25 mouse cellular contexts compared by ENCODE assay signal in the genomic region with DNA sequence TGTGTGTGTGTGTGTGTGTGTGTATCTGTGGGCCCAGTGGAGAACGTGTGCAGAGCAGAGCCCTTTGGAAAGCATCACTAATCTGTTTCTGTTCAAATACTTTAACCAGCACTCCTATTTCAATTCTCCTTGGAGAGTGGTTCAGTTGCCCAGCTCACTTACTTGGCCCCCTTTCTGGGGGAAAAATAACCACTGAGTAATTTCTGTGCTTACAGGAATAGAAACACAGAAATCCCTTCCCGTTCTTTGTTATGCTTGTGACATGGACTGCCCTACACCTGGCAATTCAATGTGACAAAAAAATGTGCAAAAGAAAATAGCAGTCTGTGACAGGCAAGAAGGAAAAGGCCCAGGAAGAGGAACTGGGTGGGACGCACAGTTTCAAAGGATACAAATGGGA.
DNase-seq lines count a peak whose midpoint lies in the region; ATAC-seq and TF ChIP-seq lines count a peak whose summit lies in the region.
"Had no signal": no experiment of that assay in that cellular context is flagged by ENCODE, and none has a peak within 500 bp of the region (broad histone marks: within the 10 kb centered on the region; RNA-seq: fewer than 3 reads in every experiment).

No protein-coding gene starts in this region.

- no peaks in the 10 kb centered on the region for H3K36me3 ChIP-seq in midbrain, embryonic 11.5 days (ENCODE audit: control insufficient read depth, insufficient read depth, low read length)
- H3K36me3 ChIP-seq in midbrain, embryonic 15.5 days (replicated peaks) = no peaks in the 10 kb centered on the region
- H3K36me3 ChIP-seq in CH12.LX (replicated peaks in 1 of 2; ENCODE audit: control insufficient read depth in 1 of 2, insufficient read depth in 1 of 2, low read length in 1 of 2) = no peaks in the 10 kb centered on the region
- H3K36me3 ChIP-seq: embryonic facial prominence, embryonic 13.5 days; embryonic facial prominence, embryonic 15.5 days; forebrain, embryonic 10.5 days; forebrain, embryonic 12.5 days had no signal

- in situ Hi-C loops in CH12.LX (cut with MboI; ENCODE audit: low pct_ligation_motif_present, low pct_unique_long_range_greater_than_20kb, low sequenced_read_pairs) = no loop called here

- no peaks in the 10 kb centered on the region for H3K4me1 ChIP-seq in midbrain, embryonic 11.5 days (ENCODE audit: control insufficient read depth, insufficient read depth, low read length)
- H3K4me1 ChIP-seq in midbrain, embryonic 15.5 days = no peaks in the 10 kb centered on the region
- H3K4me1 ChIP-seq in CH12.LX (ENCODE audit: control insufficient read depth in 1 of 2, insufficient read depth in 2 of 2) = peaks cover 0 to 14% of the 10 kb centered on the region in 2 experiments; a peak in 2 of 4 replicates
- H3K4me1 ChIP-seq: embryonic facial prominence, embryonic 13.5 days; embryonic facial prominence, embryonic 15.5 days; forebrain, embryonic 10.5 days; forebrain, embryonic 12.5 days had no signal

- peak; percentile 69 for TF ChIP-seq EP300 in CH12.LX (IDR thresholded peaks at IDR 0.05; ENCODE audit: low read length)

- TF ChIP-seq RAD21 in CH12.LX (IDR thresholded peaks at IDR 0.05; ENCODE audit: low read depth, low read length) = no peak

- no peaks in the 10 kb centered on the region for H3K79me2 ChIP-seq in CH12.LX (replicated peaks; ENCODE audit: control insufficient read depth, extremely low read depth, insufficient read depth, poor library complexity, severe bottlenecking)

- no peaks in the 10 kb centered on the region for H3K9me3 ChIP-seq in midbrain, embryonic 11.5 days (ENCODE audit: control insufficient read depth, low read length)
- no peaks in the 10 kb centered on the region for H3K9me3 ChIP-seq in midbrain, embryonic 15.5 days
- H3K9me3 ChIP-seq in CH12.LX (replicated peaks; ENCODE audit: low read length) = no peaks in the 10 kb centered on the region
- H3K9me3 ChIP-seq: embryonic facial prominence, embryonic 13.5 days; embryonic facial prominence, embryonic 15.5 days; forebrain, embryonic 10.5 days; forebrain, embryonic 12.5 days had no signal

- WGBS in midbrain, embryonic 11.5 days = 77% methylated on average over 3 of the region's 3 CpGs
- WGBS in midbrain, embryonic 15.5 days = 77% methylated on average over 3 of the region's 3 CpGs

- TF ChIP-seq POLR2A in CH12.LX (IDR thresholded peaks at IDR 0.05; ENCODE audit: low read depth, low read length) = no peak

- no peak for TF ChIP-seq CTCF in CH12.LX (conservative IDR thresholded peaks at IDR 0.05 in 1 of 2, IDR thresholded peaks at IDR 0.05 in 1 of 2; ENCODE audit: low read depth in 2 of 2, low read length in 2 of 2)

- H3K27me3 ChIP-seq in midbrain, embryonic 11.5 days (ENCODE audit: control insufficient read depth, insufficient read depth, low read length) = no peaks in the 10 kb centered on the region
- H3K27me3 ChIP-seq in midbrain, embryonic 15.5 days (replicated peaks) = no peaks in the 10 kb centered on the region
- no peaks in the 10 kb centered on the region for H3K27me3 ChIP-seq in CH12.LX (replicated peaks)
- H3K27me3 ChIP-seq: embryonic facial prominence, embryonic 13.5 days; embryonic facial prominence, embryonic 15.5 days; forebrain, embryonic 12.5 days had no signal

- dilution Hi-C loops in CH12.LX (cut with MboI; ENCODE audit: extremely low pct_ligation_motif_present, extremely low pct_unique_long_range_greater_than_20kb, low sequenced_read_pairs) = no loop called here

- no peak for ATAC-seq in midbrain, embryonic 11.5 days (ENCODE audit: low FRiP score)
- ATAC-seq in midbrain, embryonic 15.5 days (replicated peaks) = no peak
- ATAC-seq: CD4-positive, CD25-positive, alpha-beta regulatory T cell, adult 4 months; forebrain, embryonic 14.5 days had no signal

- peak; percentile 24 for DNase-seq in kidney, adult 11 months
- no peak for DNase-seq in kidney, postnatal 14 days
- DNase-seq in kidney, adult 8-10 months = peak; percentile 6 to 12
- DNase-seq in kidney, postnatal 10 days = no peak
- peak; percentile 62 for DNase-seq in midbrain, embryonic 11.5 days (ENCODE audit: low spot score, missing footprints)
- DNase-seq in CH12.LX (ENCODE audit: extremely low read depth) = peak; percentile 39
- DNase-seq: adrenal gland, adult 2 months; adrenal gland, postnatal 10 days; adrenal gland, postnatal 25 days; B cell, adult 2 months; cerebellum, adult 11 months; cerebellum, adult 18-20 months; cerebellum, adult 8-10 months; cerebellum, adult 9-11 months; cerebellum, postnatal 14 days; cerebellum, postnatal 36 days; embryo, embryonic 11 days had no signal

- H3K9ac ChIP-seq in midbrain, embryonic 11.5 days (ENCODE audit: low read length) = no peak overlapping the region
- no peak overlapping the region for H3K9ac ChIP-seq in midbrain, embryonic 15.5 days
- no peak overlapping the region for H3K9ac ChIP-seq in CH12.LX (ENCODE audit: insufficient read depth, low read depth)
- H3K9ac ChIP-seq: embryonic facial prominence, embryonic 13.5 days; embryonic facial prominence, embryonic 15.5 days; forebrain, embryonic 12.5 days had no signal

- no peak overlapping the region for H3K4me3 ChIP-seq in midbrain, embryonic 11.5 days (ENCODE audit: low read depth, low read length)
- no peak overlapping the region for H3K4me3 ChIP-seq in midbrain, embryonic 15.5 days
- H3K4me3 ChIP-seq in CH12.LX (replicated peaks in 1 of 3; ENCODE audit: low read depth in 2 of 3, low read length in 2 of 3, poor library complexity in 1 of 3) = no peak overlapping the region
- H3K4me3 ChIP-seq: embryonic facial prominence, embryonic 13.5 days; embryonic facial prominence, embryonic 15.5 days; erythroblast, embryonic 14.5 days; forebrain, embryonic 10.5 days; forebrain, embryonic 12.5 days had no signal

- no peak overlapping the region for H3K4me2 ChIP-seq in midbrain, embryonic 11.5 days
- no peak overlapping the region for H3K4me2 ChIP-seq in midbrain, embryonic 15.5 days
- no peak overlapping the region for H3K4me2 ChIP-seq in CH12.LX (ENCODE audit: insufficient read depth, low read depth, poor library complexity, severe bottlenecking)
- H3K4me2 ChIP-seq: embryonic facial prominence, embryonic 13.5 days; embryonic facial prominence, embryonic 15.5 days; forebrain, embryonic 12.5 days had no signal

- H3K27ac ChIP-seq in midbrain, embryonic 11.5 days (ENCODE audit: low read depth, low read length) = no peak overlapping the region
- no peak overlapping the region for H3K27ac ChIP-seq in midbrain, embryonic 15.5 days
- H3K27ac ChIP-seq in CH12.LX (ENCODE audit: insufficient read depth, low read depth) = no peak overlapping the region
- H3K27ac ChIP-seq: embryonic facial prominence, embryonic 13.5 days; embryonic facial prominence, embryonic 15.5 days; forebrain, embryonic 10.5 days; forebrain, embryonic 12.5 days had no signal

TF ChIP-seq in CH12.LX, 34 proteins besides CTCF, POLR2A, EP300 and RAD21:
- no peak for TF ChIP-seq JUN (IDR thresholded peaks at IDR 0.05; ENCODE audit: insufficient read depth, low read depth, low read length)
- no peak for TF ChIP-seq POLR2AphosphoS2 (IDR thresholded peaks at IDR 0.05; ENCODE audit: low read depth, low read length)
- peak; percentile 38 for TF ChIP-seq BHLHE40 (IDR thresholded peaks at IDR 0.05; ENCODE audit: low read depth, low read length)
- no peak for TF ChIP-seq MAX (IDR thresholded peaks at IDR 0.05; ENCODE audit: low read length)
- TF ChIP-seq MEF2A (IDR thresholded peaks at IDR 0.05; ENCODE audit: borderline replicate concordance, low read depth, low read length) = peak; percentile 91
- peak; percentile 55; the same call in 1 of the 2 replicates for TF ChIP-seq IRF4 (IDR thresholded peaks at IDR 0.05; ENCODE audit: low read depth, low read length)
- no peak for TF ChIP-seq MXI1 (IDR thresholded peaks at IDR 0.05; ENCODE audit: low read depth, low read length)
- no peak for TF ChIP-seq CHD1 (IDR thresholded peaks at IDR 0.05; ENCODE audit: low read depth, low read length)
- TF ChIP-seq ZNF384 (IDR thresholded peaks at IDR 0.05; ENCODE audit: low read depth, low read length) = peak; percentile 20; the same call in 1 of the 2 replicates

Comparison
In these comparisons a context has a peak if more than half of its experiments do, and no peak if none do; other contexts are left out.
1. DNase-seq: peak in kidney, adult 11 months (single experiment), kidney, adult 8-10 months (2 of 2), midbrain, embryonic 11.5 days (single experiment) and CH12.LX (single experiment); none in kidney, postnatal 14 days (single experiment) and kidney, postnatal 10 days (single experiment).